Mouse (Mus musculus) bone marrow, adult 2 months (tissue): ENCODE data around the gene Nalcn. TPM values are rescaled to one million over a fixed set of nuclear protein-coding genes. Genes with fewer than 3 reads are reported as not detected.

Source experiments
- H3K27ac ChIP-seq: fragments of 200-500 bp; 2 replicates; pipeline ENCODE4 v1.5.1; 2012; ENCODE audit warnings: low read depth, mild to moderate bottlenecking, control low read depth, inconsistent platforms, low read length; ENCODE audit not compliant: control insufficient read depth, poor library complexity, insufficient read depth
- H3K4me1 ChIP-seq: fragments of 200-500 bp; 2 replicates; pipeline ENCODE4 v1.6.1; 2011; ENCODE audit warnings: low read length; ENCODE audit not compliant: control insufficient read depth, insufficient read depth
- H3K4me3 ChIP-seq: fragments of 200-500 bp; replicated peaks from 2 replicates; pipeline ENCODE3; 2011; ENCODE audit warnings: mild to moderate bottlenecking, low read depth, low read length, control low read depth; ENCODE audit not compliant: control insufficient read depth
- CTCF ChIP-seq: fragments of 200-500 bp; IDR thresholded peaks from 2 replicates; pipeline ENCODE4 v1.5.1; 2011; ENCODE audit warnings: low read length, control low read depth; ENCODE audit not compliant: control insufficient read depth, insufficient read depth
- POLR2A ChIP-seq: fragments of 200-500 bp; IDR thresholded peaks from 2 replicates; pipeline ENCODE4 v1.6.1; 2011; ENCODE audit warnings: low read depth, mild to moderate bottlenecking, control low read depth, low read length, borderline replicate concordance; ENCODE audit not compliant: control insufficient read depth
- WGBS: fragments of 180-500 bp; shearing (Covaris S2); methylation state at CpG from one replicate; pipeline ENCODE4 v1.1.7; 2018; 5-methylcytosine and 5-hydroxymethylcytosine counted together
- polyA plus RNA-seq: library from polyadenylated mRNA; stranded (reverse); fragments of >200 nt; gene quantifications from 2 replicates; pipeline ENCODE4 v1.2.4, GENCODE M21; 2011; ENCODE audit warnings: low replicate concordance; ENCODE audit not compliant: missing spikeins, insufficient read depth, insufficient read length

Nalcn gene
- polyA plus RNA-seq, 1 experiment = not detected

DNA sequence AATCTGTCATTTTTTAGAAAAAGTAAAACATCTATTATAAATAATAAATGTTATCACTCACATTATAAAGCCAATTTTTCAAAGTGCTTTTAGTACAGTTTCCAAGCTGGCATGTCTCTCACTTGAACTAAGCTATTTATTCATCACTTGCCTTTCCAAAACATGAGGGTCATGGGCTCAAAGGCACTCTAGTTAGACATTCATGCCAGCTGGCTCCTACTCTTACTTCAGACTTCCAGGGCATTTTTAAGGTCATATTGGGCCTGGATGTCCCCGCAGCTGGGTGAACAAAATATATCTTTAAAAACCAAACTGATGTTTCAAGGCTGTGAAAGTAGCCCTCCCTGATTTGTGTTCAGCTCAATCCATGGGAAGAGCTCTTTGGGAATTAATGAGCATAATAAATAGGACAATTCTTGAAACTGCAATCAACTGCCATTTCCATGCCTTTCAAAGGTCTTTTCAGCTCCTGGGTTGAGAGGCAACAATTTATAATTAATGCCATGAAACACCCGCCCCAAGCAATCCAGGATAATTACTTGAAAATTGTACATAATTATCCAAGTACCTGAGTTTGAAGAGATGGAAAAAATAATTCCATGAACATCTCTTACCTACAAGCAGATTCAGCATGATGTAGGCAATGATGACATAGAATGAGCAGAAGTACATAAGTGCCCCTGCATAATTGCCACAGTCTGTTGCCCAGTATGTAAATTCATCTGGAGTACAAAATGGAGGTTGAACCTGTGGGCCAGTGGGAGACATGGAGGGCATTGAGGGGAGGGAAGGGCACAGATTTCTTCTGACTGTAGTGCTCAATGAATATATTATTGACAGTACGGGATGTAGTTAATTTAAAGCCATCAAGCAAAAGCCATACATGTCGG lies 335.6 kb downstream of the Nalcn start:
- no peak for TF ChIP-seq CTCF
- TF ChIP-seq POLR2A = no peak
- no peak overlapping the region for H3K4me3 ChIP-seq
- H3K27ac ChIP-seq = no peak overlapping the region
- 78% methylated on average over 4 of the region's 4 CpGs for WGBS
- no peaks in the 10 kb centered on the region for H3K4me1 ChIP-seq

DNA sequence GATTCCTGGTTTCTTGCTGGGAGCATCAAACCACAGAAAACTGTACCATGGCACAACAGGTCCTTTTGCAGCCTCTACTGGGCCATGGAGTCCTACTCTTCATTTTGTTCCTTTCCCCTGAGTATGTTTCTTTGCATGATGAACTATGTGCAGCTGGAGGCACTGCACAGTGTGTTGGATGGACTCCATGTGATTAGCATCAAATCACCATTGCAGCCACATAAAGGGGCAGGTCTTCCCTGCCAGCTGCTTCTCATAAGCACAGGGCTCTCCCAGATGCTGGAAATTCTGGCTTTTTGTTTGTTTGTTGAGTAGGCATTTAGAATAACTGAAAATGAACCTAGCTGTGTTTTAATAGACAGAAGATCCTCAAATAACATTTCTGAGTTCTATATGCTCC lies 344.8 kb downstream of the Nalcn start:
- H3K27ac ChIP-seq = no peak overlapping the region
- H3K4me3 ChIP-seq = no peak overlapping the region
- no peaks in the 10 kb centered on the region for H3K4me1 ChIP-seq
- no peak for TF ChIP-seq POLR2A
- TF ChIP-seq CTCF = no peak

DNA sequence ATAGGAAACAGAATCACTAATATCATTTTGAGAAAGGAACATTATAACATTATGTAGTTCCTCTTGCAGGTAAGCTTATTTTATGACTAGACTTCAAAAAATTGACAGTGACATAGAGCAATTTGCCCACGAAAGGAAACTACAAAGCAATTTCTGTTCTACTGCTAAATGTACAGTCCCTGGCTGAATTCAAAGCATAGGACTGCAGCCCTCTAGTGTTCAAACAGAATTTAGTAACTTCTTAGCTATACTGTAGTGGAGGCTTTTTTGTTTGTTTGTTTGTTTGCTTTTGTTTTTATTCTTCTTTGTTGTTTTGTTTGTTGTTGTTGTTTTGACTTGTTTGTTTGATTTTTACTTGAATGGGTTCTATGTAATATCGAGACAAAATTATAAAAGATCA lies 354.8 kb downstream of the Nalcn start:
- no peak overlapping the region for H3K4me3 ChIP-seq
- WGBS = 41% methylated on average over 2 of the region's 2 CpGs
- no peaks in the 10 kb centered on the region for H3K4me1 ChIP-seq
- TF ChIP-seq POLR2A = no peak
- TF ChIP-seq CTCF = no peak
- H3K27ac ChIP-seq = no peak overlapping the region

DNA sequence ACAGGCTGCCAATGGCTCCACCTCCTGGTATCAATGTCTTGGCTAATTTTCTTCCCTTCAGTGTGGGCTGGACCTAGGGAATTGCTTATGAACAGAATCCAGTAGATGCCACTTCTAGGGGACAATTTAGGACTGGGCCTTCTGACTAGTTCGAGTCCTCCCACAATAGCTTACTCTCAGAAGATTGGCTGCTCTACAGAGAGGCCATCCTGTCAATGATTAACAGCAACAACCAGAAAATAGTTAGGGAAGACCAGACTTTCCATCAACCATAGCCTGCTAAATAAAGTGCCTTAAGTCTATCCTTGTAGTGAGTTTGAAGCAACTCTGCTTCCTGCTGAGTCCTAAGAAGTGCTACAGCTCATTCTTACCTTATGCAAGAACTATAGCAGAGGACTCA lies 386.2 kb downstream of the Nalcn start:
- Histone ChIP-seq H3K4me3 (no peak overlapping the region), H3K4me1 (no peaks in the 10 kb centered on the region), H3K27ac (no peak overlapping the region)
- TF ChIP-seq POLR2A (no peak), CTCF (no peak)
- 52% methylated on average over 1 of the region's 1 CpGs for WGBS

DNA sequence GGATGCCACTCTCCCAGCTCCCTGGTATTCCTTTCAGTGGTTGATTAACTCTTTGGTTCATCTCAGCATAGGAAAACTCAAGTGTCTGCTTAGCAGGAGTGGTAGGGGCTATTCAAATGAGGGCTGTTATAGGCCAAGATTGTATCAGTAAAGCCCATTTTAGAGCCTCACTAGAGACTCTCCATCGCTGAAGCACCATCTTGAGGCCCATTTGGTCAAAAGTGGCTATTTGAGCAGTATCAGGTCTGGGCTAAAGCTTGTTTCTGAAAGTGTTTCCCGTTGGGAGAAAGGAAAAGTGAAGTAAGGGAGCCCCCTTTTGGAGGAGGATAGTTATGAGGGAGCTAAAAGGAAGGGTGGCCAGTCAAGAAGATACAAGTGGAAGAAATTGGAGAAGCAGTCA lies 387.0 kb downstream of the Nalcn start:
- Histone ChIP-seq H3K4me1 (no peaks in the 10 kb centered on the region), H3K4me3 (no peak overlapping the region), H3K27ac (no peak overlapping the region)
- 2% methylated on average over 2 of the region's 2 CpGs for WGBS
- no peak for TF ChIP-seq CTCF
- TF ChIP-seq POLR2A = no peak

DNA sequence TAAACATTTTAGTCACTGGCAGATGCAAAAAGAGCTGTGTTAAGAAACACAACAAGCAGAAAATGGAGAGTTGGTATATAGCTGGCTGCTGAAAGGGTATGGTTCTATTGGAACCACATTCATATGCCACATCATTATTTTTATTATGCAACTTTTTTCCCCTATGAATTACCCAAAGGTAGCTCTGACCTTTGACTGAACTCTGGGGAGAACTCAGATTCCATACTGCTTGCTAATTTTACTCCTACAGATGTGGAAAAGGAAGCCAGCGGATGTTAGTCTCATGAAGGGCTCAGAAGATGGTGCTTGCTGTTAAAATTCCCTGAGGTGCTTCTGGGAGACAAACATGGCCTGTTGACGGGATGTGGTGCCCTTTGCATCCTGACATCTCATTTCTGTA lies 389.9 kb downstream of the Nalcn start:
- H3K4me1 ChIP-seq = no peaks in the 10 kb centered on the region
- no peak overlapping the region for H3K4me3 ChIP-seq
- WGBS = 73% methylated on average over 2 of the region's 2 CpGs
- H3K27ac ChIP-seq = no peak overlapping the region
- no peak for TF ChIP-seq CTCF
- no peak for TF ChIP-seq POLR2A

DNA sequence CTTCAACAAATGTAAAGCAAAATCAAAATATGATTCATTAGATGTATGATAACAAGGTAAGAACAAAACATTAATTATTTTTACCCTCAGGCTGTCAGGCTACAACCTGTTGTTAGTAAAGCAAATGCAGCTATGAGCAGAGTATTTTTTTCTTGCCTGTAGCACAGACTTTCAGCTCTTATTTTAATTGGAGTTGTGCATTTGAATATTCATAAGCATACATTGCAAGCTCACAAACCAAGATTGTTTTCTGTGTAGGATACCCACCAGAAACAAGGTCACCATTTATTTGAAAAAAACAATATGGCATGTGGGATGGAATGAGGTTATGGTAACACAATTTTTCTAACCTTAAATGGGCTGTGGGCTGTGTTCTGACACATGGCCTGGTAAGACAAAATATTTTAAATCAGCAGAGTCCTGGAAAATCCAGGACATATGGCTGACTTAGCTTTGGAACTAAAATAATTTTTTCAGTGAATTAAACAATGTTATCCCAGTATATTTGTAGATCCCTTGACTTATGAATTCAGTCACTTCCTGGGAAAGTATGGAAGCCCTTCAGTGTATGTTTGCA lies 394.2 kb downstream of the Nalcn start:
- Histone ChIP-seq H3K27ac (no peak overlapping the region), H3K4me1 (no peaks in the 10 kb centered on the region), H3K4me3 (no peak overlapping the region)
- TF ChIP-seq CTCF = no peak
- no peak for TF ChIP-seq POLR2A

Other genes with a start within 250 kb of the Nalcn start
- gene Itgbl1, start 32.8 kb upstream of the Nalcn start, polyA plus RNA-seq = 0.45 TPM in 1 of 2 replicates, not detected in the other